Mouse (Mus musculus): Measurements from ENCODE around the gene Hmgn5.

Gene Hmgn5

GRCm38 (mm10) chrX:109013283-109013682 is at the start of gene Hmgn5:
Gene Hmgn5 (minus strand): TSS chrX:109013404.
- peak; percentile 66 to 90 for DNase-seq (ENCODE audit: low spot score in 2 of 2)

- no peak for DNase-seq (ENCODE audit: low spot score in 2 of 2)
Measured at GRCm38 (mm10) chrX:109047773-109048172, 34.6 kb upstream of the Hmgn5 start.

DNA sequence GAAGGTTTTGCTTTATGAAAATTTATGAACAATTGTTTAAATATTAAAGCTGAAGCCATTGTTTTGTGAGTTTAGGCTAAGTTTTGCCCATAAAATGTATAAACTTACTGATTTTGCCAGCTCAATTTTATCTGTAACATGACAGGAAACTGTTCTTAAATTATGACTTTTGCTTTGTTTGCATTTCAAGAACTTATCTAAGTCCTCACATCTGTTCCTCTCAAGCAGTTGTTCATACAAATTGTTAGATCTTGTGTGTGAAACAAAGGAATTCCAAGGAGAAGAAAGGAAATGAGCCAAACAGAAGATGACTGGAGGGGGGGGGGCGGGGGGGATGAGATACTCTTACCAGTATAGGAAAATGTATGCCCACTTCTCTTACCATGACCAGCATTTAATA is 13.0 kb upstream of the Hmgn5 start:
- no peak for DNase-seq (ENCODE audit: low spot score in 2 of 2)

GRCm38 (mm10) chrX:109020858-109021257 is 7.7 kb upstream of the Hmgn5 start:
- no peak for DNase-seq (ENCODE audit: low spot score in 2 of 2)

DNA sequence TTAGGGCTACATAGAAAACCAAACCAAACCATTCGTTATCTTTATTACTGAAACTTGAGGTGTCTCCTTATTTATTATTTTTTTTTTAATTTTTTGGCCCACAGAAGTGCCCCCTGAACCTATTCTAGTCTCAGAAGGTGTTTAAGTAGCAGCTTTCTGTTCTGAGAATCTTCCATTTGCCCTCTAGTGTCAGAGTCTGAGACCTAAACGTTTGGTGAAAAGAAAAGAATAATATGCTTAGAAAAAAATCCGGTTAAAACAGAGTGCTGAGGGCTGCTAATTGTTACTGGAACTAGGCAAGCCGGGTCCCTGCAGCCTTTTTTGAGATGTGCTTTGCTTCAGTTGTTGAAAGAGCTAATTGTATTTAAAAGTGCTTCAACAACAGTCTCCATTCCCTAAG is 962 bp upstream of the Hmgn5 start:
- DNase-seq (ENCODE audit: low spot score in 2 of 2): no peak

DNA sequence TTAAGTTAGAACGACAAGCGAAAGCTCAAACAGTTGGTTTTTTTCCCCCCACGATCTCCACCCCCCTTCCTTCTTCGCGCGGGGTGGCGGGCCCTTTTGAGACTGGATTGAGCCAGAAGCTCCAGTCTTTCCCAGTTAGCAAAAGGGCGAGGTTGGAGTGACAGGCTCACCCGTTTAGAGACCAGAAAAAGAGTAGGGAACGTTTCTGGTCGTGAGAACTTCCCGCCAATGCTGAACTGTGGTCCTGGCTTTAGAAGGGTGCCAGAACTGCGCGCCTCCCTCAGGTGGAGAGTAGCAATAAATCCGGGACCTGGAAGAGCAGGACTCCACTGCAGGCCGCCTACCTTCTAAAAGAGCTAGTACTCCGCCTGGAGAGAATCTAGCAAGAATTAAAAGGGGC is 482 bp upstream of the Hmgn5 start:
- DNase-seq (ENCODE audit: low spot score in 2 of 2): peak in 1 of 2 experiments; percentile 14

- peak in 1 of 2 experiments; percentile 39 for DNase-seq (ENCODE audit: low spot score in 2 of 2)
Measured at GRCm38 (mm10) chrX:109012371-109013031, 703 bp downstream of the Hmgn5 start.

DNA sequence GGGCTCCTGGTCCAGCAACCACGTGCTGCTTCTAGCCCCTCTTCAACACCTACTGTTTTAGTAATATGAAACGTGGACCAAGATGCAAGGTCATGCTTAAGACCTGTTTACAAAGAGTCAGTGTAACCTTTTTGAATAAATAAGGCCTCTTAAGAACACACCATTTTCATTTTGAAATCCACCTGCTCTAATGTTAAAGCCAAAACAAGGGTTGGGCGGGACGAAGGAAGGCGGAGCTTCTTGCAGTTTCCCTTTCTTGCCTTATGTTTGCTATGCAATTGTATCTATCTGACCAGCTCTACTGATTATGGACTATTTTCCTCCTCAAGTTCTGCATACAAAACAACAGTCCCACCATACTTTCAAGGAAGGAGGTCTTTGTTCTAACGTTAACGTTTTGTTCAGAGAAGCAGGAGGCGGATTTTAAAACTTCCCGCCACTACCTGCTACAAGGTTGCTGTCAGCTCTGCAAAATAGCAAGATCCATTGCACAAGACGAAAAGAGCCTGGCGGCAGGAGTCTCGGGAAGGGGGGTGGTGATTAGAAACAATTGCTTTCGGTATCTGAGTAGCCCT is 1.5 kb downstream of the Hmgn5 start:
- DNase-seq (ENCODE audit: low spot score in 2 of 2): no peak

GRCm38 (mm10) chrX:109001277-109001676 is 11.9 kb downstream of the Hmgn5 start:
- DNase-seq (ENCODE audit: low spot score in 2 of 2): no peak
